Mouse (Mus musculus) kidney, adult 2 months (tissue): ENCODE results near the gene Tll1.

Source experiments
- CTCF ChIP-seq: fragments of 200-500 bp; conservative IDR thresholded peaks from 2 replicates; pipeline ENCODE4 v1.5.1; 2011; ENCODE audit warnings: low read depth, mild to moderate bottlenecking, control low read depth, low read length, moderate library complexity, mixed read lengths; ENCODE audit not compliant: insufficient read depth, insufficient read length
- POLR2A ChIP-seq: fragments of 200-500 bp; IDR thresholded peaks from one replicate; pipeline ENCODE4 v1.6.1; 2011; ENCODE audit warnings: low read depth, low read length, control low read depth

- TF ChIP-seq POLR2A (no peak), CTCF (no peak)
Measured at GRCm38 (mm10) chr8:64198326-64198725, 7.7 kb downstream of the Tll1 start.
